10 mouse cellular contexts compared by ENCODE assay signal in genomic region chr19:7068661-7069531, GRCm38 (mm10). TPM values are rescaled to one million over a fixed set of nuclear protein-coding genes. Genes with fewer than 3 reads are reported as not detected.
DNase-seq lines count a peak whose midpoint lies in the region; ATAC-seq and TF ChIP-seq lines count a peak whose summit lies in the region.
"Had no signal": no experiment of that assay in that cellular context is flagged by ENCODE, and none has a peak within 500 bp of the region (broad histone marks: within the 10 kb centered on the region; RNA-seq: fewer than 3 reads in every experiment).

No protein-coding gene starts in this region.

- peaks cover 42% of the 10 kb centered on the region for H3K4me1 ChIP-seq in heart, embryonic 12.5 days (replicated peaks)
- no peaks in the 10 kb centered on the region for H3K4me1 ChIP-seq in cortical plate, adult 2 months (ENCODE audit: control insufficient read depth, insufficient read depth, low read length)
- peaks cover 74% of the 10 kb centered on the region for H3K4me1 ChIP-seq in hindbrain, embryonic 12.5 days

- no peak for DNase-seq in heart, postnatal 4 days
- peak; percentile 45 for DNase-seq in neural tube, embryonic 10.5 days (ENCODE audit: extremely low spot score, low spot score)
- DNase-seq in frontal cortex, postnatal 14 days (ENCODE audit: low spot score in 2 of 2) = no peak
- no peak for DNase-seq in gastrocnemius, postnatal 25 days
- DNase-seq in spleen, adult 18-20 months = no peak

- no peaks in the 10 kb centered on the region for H3K36me3 ChIP-seq in heart, embryonic 12.5 days
- no peaks in the 10 kb centered on the region for H3K36me3 ChIP-seq in hindbrain, embryonic 12.5 days
- H3K36me3 ChIP-seq: heart, embryonic 15.5 days; liver, embryonic 15.5 days had no signal

- WGBS in heart, embryonic 12.5 days = 63% methylated on average over 11 of the region's 11 CpGs
- 28% methylated on average over 10 of the region's 11 CpGs for WGBS in hindbrain, embryonic 12.5 days

- no peak overlapping the region for H3K4me2 ChIP-seq in heart, embryonic 12.5 days
- H3K4me2 ChIP-seq in hindbrain, embryonic 12.5 days (replicated peaks) = peak overlapping the region; percentile 26; the same call in 1 of the 2 replicates
- H3K4me2 ChIP-seq: heart, embryonic 15.5 days had no signal

- H3K9me3 ChIP-seq in heart, embryonic 12.5 days (replicated peaks) = no peaks in the 10 kb centered on the region
- no peaks in the 10 kb centered on the region for H3K9me3 ChIP-seq in hindbrain, embryonic 12.5 days (replicated peaks)
- H3K9me3 ChIP-seq: heart, embryonic 15.5 days; liver, embryonic 15.5 days had no signal

- peaks cover 39% of the 10 kb centered on the region for H3K27me3 ChIP-seq in heart, embryonic 12.5 days (replicated peaks)
- peaks cover 40% of the 10 kb centered on the region for H3K27me3 ChIP-seq in hindbrain, embryonic 12.5 days

- no peak overlapping the region for H3K27ac ChIP-seq in heart, embryonic 12.5 days (ENCODE audit: poor library complexity, severe bottlenecking)
- no peak overlapping the region for H3K27ac ChIP-seq in cortical plate, adult 2 months (ENCODE audit: insufficient read depth, low read length)
- H3K27ac ChIP-seq in hindbrain, embryonic 12.5 days = peak overlapping the region; percentile 64
- H3K27ac ChIP-seq: heart, embryonic 15.5 days; liver, embryonic 15.5 days had no signal

- no peak overlapping the region for H3K4me3 ChIP-seq in heart, embryonic 12.5 days
- no peak overlapping the region for H3K4me3 ChIP-seq in cortical plate, adult 2 months (ENCODE audit: insufficient read depth, low read length)
- H3K4me3 ChIP-seq in hindbrain, embryonic 12.5 days = no peak overlapping the region
- H3K4me3 ChIP-seq: heart, embryonic 15.5 days had no signal

- 0 out of 2 replicates have a peak, but pooled peaks have one; percentile 21 for TF ChIP-seq CTCF in cortical plate, adult 2 months (IDR thresholded peaks at IDR 0.05; ENCODE audit: extremely low read depth, insufficient read depth, low read length)

- 0 out of 2 replicates have a peak overlapping the region, but pooled peaks have one; percentile 1 for H3K9ac ChIP-seq in heart, embryonic 12.5 days
- H3K9ac ChIP-seq in hindbrain, embryonic 12.5 days = no peak overlapping the region; the same call in 1 of the 2 replicates

- TF ChIP-seq POLR2A in cortical plate, adult 2 months (IDR thresholded peaks at IDR 0.05; ENCODE audit: extremely low read depth, insufficient read depth, low read length) = no peak

- ATAC-seq in heart, embryonic 12.5 days (ENCODE audit: insufficient number of reproducible peaks, low FRiP score) = no peak
- peak; percentile 29 for ATAC-seq in hindbrain, embryonic 12.5 days (ENCODE audit: low FRiP score)

RNA-seq across cellular contexts. Expression of gene Macrod1, which starts 12.3 kb away (rescaled TPM):
- 29.0 and 30.0 TPM in 2 replicates for polyA plus RNA-seq in heart, embryonic 12.5 days (2016; fragmentation: Nextera tagmentation; extraction: Ambion mirVana)
- total RNA-seq in heart, postnatal 4 days (2021) = 100 to 1,000 TPM; 107 to 126 TPM
- 19.1 and 22.2 TPM in 2 replicates for polyA plus RNA-seq in cortical plate, adult 2 months (2012; rRNA removed)
- 5.6 TPM in 2 replicates for polyA plus RNA-seq in hindbrain, embryonic 12.5 days (2016; fragmentation: Nextera tagmentation; extraction: Ambion mirVana)
- 100 to 1,000 TPM; 227 to 252 TPM for total RNA-seq in gastrocnemius, postnatal 25 days (2021)

RNA-seq across cellular contexts. Expression of gene Stip1, which starts 29.1 kb away (rescaled TPM):
- polyA plus RNA-seq in heart, embryonic 12.5 days (2016; fragmentation: Nextera tagmentation; extraction: Ambion mirVana) = 228 and 236 TPM in 2 replicates
- 100 to 1,000 TPM; 139 to 151 TPM for total RNA-seq in heart, postnatal 4 days (2021)
- 133 and 140 TPM in 2 replicates for polyA plus RNA-seq in cortical plate, adult 2 months (2012; rRNA removed)
- polyA plus RNA-seq in hindbrain, embryonic 12.5 days (2016; fragmentation: Nextera tagmentation; extraction: Ambion mirVana) = 267 and 269 TPM in 2 replicates
- total RNA-seq in gastrocnemius, postnatal 25 days (2021) = 10 to 100 TPM; 86.5 to 95.6 TPM

RNA-seq across cellular contexts. Expression of gene Flrt1, which starts 36.6 kb away (rescaled TPM):
- polyA plus RNA-seq in heart, embryonic 12.5 days (2016; fragmentation: Nextera tagmentation; extraction: Ambion mirVana) = 0.81 and 0.87 TPM in 2 replicates
- total RNA-seq in heart, postnatal 4 days (2021) = 1 to 10 TPM; 1.8 to 2.1 TPM
- polyA plus RNA-seq in cortical plate, adult 2 months (2012; rRNA removed) = 8.2 and 9.2 TPM in 2 replicates
- 5.5 and 6.6 TPM in 2 replicates for polyA plus RNA-seq in hindbrain, embryonic 12.5 days (2016; fragmentation: Nextera tagmentation; extraction: Ambion mirVana)
- under 1 TPM; 0.31 to 0.35 TPM for total RNA-seq in gastrocnemius, postnatal 25 days (2021)

RNA-seq across cellular contexts. Expression of gene Fermt3, which starts 49.6 kb away (rescaled TPM):
- polyA plus RNA-seq in heart, embryonic 12.5 days (2016; fragmentation: Nextera tagmentation; extraction: Ambion mirVana) = 9.3 and 11.7 TPM in 2 replicates
- total RNA-seq in heart, postnatal 4 days (2021) = 1 to 10 TPM; 3.5 to 3.7 TPM
- 5.6 and 6.0 TPM in 2 replicates for polyA plus RNA-seq in cortical plate, adult 2 months (2012; rRNA removed)
- 6.3 and 6.5 TPM in 2 replicates for polyA plus RNA-seq in hindbrain, embryonic 12.5 days (2016; fragmentation: Nextera tagmentation; extraction: Ambion mirVana)
- total RNA-seq in gastrocnemius, postnatal 25 days (2021) = 1 to 10 TPM in 1 of 2 experiments, under 1 TPM in 1; 0.84 to 1.2 TPM
